Mouse (Mus musculus) stomach, postnatal 0 days (tissue): Measurements from ENCODE around the gene Map3k7.

Experiments used
- CTCF ChIP-seq: IDR thresholded peaks from 2 replicates; pipeline ENCODE4 v1.5.1; 2016; ENCODE audit warnings: antibody characterized with exemption, low read depth, mild to moderate bottlenecking, moderate library complexity
- EP300 ChIP-seq: optimal IDR thresholded peaks from 2 replicates; pipeline ENCODE3; 2016; ENCODE audit warnings: antibody characterized with exemption

DNA sequence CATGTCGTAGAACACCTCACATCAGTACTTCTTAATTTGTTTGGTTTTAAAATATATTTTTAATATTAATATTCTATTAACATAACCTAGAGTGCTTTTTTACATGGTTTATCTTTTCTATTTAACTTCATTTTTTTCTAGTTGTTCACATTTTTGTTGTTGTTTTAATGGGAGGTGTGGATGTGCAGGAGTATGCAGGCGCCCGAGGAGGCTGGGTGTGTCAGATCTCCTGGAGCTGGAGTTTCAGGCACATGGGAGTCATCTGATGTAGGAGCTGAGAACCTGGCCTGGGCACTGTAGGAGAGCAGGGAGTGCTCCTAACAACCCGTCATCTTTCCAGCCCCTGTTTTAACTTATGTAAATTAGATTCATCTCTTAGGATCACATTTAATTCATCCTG is 44.2 kb downstream of the Map3k7 start:
- TF ChIP-seq CTCF (no peak), EP300 (no peak)
